Mouse (Mus musculus): Measurements from ENCODE around the gene AF067063. TPM values are rescaled to one million over a fixed set of nuclear protein-coding genes. Genes with fewer than 3 reads are reported as not detected.

Gene AF067063
- not detected for polyA plus RNA-seq (2014; fragmentation: Illumina TruSeq; extraction: RNeasy Lipid Tissue Mini Kit (QIAGEN cat#74804); ENCODE audit: low read depth, low replicate concordance)

DNA sequence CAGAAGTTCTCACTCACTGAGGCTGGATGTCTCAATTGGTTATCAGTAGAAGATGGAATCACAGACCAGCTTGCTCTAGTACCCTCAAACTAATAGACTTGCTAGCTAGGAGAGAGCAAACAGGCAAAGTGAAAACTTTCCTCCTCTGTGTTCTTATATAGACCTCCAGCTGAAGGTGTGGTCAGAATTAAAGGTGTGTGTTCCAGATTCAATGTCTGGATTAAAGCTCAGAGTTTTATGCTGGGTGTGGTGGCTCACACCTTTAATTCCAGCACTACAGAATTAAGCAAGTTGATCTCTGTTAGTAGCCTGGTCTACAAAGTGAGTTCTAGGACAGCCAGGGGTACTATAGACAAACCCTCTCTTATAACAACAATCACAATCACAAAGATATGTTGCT lies at the start of gene AF067063:
AF067063 (minus strand) TSS at position 101 of the 400 bp plus-strand sequence.

DNA sequence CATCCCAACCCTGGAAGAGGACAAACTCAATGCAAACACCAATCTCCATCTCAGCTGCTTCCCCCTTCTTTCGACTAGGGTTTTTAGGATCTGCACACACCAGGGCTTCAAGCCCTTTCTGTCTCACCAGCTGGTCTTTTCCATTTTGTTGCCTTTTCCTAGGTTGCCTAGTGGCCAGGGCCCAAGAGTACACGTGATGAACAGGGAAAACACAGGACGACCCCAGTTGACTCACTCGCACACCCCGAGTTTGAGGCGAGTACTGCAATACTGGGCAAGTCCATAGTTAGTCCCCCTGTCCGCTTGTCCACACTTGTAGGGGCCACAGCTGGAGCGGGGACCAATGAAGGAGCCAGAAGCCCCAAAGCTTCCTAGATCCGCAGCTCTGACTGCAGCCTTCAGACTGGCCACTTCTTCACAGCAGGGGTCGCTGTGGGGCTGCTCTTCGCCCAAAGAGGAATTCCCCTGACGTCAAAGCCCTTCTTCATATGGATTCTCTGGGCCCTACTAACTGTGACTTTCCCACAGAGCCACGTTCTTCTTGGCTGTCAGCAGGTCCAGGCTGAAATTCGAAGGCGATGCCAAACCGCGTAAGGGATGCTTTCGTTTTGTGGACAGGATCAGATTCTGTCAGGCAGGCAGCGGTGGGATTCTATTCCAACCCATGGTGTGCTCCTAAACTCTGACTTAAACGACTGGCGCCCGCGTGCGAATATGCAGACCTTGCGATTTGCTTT lies 5.5 kb upstream of the AF067063 start, which contains the start of gene D13Ertd608e:
D13Ertd608e (plus strand) TSS at position 687 of the 737 bp plus-strand sequence.

DNA sequence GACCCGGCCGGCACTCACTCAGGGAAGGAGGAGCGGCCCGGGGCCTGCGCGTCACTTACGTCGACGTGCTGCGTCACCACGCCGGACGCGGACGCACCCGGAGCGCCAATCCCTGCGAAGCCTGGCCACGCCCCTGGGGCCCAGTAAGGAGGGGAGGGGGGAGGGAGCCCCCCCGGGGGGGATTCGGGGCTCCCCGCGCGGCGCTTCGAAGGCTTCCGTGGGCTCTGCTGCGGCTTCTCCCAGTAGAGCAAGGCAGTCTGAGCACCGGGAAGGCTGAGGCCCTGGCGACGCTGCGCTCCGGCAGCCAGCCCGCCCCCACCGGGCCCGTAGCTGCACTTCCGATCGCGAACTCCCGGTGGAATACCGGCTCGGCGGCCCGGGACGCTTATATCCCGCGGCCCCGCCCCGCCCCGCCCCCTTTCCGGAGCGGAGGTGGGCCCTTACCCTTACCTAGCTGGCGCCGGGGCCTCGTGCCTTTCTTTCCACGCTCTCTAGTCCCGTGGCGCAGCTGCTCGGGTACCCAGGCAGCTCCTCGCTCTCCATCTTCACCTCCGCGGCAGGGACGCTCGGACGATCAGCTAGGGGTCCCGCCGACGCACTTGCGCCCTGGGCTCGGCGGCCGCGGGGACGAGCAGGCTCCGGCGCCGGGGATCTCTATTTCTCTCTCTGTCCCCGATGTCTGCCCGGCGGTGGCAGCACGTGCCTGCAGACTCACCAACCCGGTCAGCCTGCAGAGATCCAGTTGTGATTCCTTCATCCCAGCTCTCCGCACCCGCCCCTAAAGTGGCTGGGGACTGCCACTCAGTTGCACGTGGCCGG lies 39.0 kb downstream of the AF067063 start, which contains the start of gene Zfp131:
Zfp131 (minus strand) TSS at position 129 of the 819 bp plus-strand sequence.

Other genes with a start within 250 kb of the AF067063 start
- 7.9 TPM for gene Ccl28, start 206.4 kb downstream of the AF067063 start, polyA plus RNA-seq (2014; fragmentation: Illumina TruSeq; extraction: RNeasy Lipid Tissue Mini Kit (QIAGEN cat#74804); ENCODE audit: low read depth, low replicate concordance)
- 82.8 TPM for gene Hmgcs1, start 139.8 kb downstream of the AF067063 start, polyA plus RNA-seq (2014; fragmentation: Illumina TruSeq; extraction: RNeasy Lipid Tissue Mini Kit (QIAGEN cat#74804); ENCODE audit: low read depth, low replicate concordance)
- 5.9 TPM for gene Nim1k, start 74.3 kb downstream of the AF067063 start, polyA plus RNA-seq (2014; fragmentation: Illumina TruSeq; extraction: RNeasy Lipid Tissue Mini Kit (QIAGEN cat#74804); ENCODE audit: low read depth, low replicate concordance)
- gene Zfp131, start 39.3 kb downstream of the AF067063 start, polyA plus RNA-seq (2014; fragmentation: Illumina TruSeq; extraction: RNeasy Lipid Tissue Mini Kit (QIAGEN cat#74804); ENCODE audit: low read depth, low replicate concordance), result 76.2 TPM
- not detected for gene D13Ertd608e, start 5.8 kb upstream of the AF067063 start, polyA plus RNA-seq (2014; fragmentation: Illumina TruSeq; extraction: RNeasy Lipid Tissue Mini Kit (QIAGEN cat#74804); ENCODE audit: low read depth, low replicate concordance)
- gene Tcstv1, start 64.6 kb upstream of the AF067063 start, polyA plus RNA-seq (2014; fragmentation: Illumina TruSeq; extraction: RNeasy Lipid Tissue Mini Kit (QIAGEN cat#74804); ENCODE audit: low read depth, low replicate concordance), result not detected
- gene Gm21761, start 99.1 kb upstream of the AF067063 start, polyA plus RNA-seq (2014; fragmentation: Illumina TruSeq; extraction: RNeasy Lipid Tissue Mini Kit (QIAGEN cat#74804); ENCODE audit: low read depth, low replicate concordance), result not detected
- not detected for gene B020031M17Rik, start 120.6 kb upstream of the AF067063 start, polyA plus RNA-seq (2014; fragmentation: Illumina TruSeq; extraction: RNeasy Lipid Tissue Mini Kit (QIAGEN cat#74804); ENCODE audit: low read depth, low replicate concordance)
- not detected for gene Gm36079, start 196.8 kb upstream of the AF067063 start, polyA plus RNA-seq (2014; fragmentation: Illumina TruSeq; extraction: RNeasy Lipid Tissue Mini Kit (QIAGEN cat#74804); ENCODE audit: low read depth, low replicate concordance)
- gene Gm21188, start 222.0 kb upstream of the AF067063 start, polyA plus RNA-seq (2014; fragmentation: Illumina TruSeq; extraction: RNeasy Lipid Tissue Mini Kit (QIAGEN cat#74804); ENCODE audit: low read depth, low replicate concordance), result 0.83 TPM